Mouse (Mus musculus): ENCODE results near the gene Crisp2.

The Crisp2 gene

DNA sequence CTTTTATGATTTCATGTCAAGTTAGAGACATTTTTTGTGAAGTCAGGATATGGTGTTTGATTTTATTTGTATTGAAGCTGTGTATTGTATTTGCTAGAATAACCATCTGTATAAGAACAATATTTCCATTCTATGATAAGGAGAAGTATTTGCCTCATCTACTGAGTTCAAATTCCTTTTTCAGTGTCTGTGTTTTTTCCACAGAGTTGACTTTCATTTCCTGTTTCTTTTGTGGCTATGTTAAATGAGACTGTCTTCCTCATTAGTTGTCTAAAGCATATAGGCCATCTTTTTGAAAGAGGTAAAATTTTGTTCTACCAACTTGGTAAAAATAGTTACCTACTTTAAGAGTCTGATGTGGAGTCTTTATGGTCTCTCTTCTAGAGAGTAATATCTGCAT, 90.5 kb downstream of the Crisp2 start:
- no peak for DNase-seq (ENCODE audit: low spot score in 2 of 2)
